Mouse (Mus musculus): ENCODE data around the gene Kansl2. TPM values are rescaled to one million over a fixed set of nuclear protein-coding genes. Genes with fewer than 3 reads are reported as not detected.

The Kansl2 gene
- polyA plus RNA-seq (2017; shearing (Covaris generic)) = 10 to 100 TPM; 29.4 to 33.1 (median 32.4) TPM

DNA sequence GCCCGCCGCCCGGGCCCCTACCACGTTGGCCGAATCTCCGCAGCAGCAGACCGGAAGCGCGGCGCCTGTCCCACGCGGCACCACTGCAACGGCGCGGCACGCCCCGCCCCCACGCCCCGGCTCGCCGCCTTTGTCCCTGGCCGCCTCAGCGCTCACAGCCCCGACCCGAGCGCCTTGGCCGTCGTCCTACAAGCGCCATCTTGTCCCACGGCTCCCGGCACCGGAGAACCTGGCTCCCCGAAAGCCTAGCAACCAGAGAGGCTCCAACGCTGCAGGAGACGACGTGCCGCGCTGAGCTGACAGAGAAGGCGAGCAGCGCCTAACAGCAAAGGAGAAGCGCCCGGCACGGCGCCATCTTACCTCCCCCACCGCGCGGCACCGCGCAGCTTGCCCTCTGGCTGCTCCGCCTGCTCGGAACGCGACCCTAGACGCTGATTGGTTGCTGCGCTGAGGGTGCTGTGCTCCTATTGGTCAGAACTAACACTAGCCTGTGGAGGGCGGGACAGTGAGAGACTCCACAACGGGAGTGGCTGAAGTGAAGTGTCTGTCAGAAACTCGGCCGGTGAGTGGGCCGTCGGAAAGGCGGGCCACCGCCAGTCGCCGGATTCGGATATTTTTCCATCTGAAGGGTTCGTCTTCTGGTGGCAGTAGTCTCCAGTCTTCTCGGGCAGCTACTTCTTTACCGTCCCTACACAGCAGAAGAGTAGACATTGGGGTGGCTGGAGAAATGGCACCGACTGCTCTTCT is at the start of gene Kansl2:
Gene Kansl2, minus strand, starts transcription at position 384 of the 747 bp plus-strand sequence.
- peak; percentile 99 for ATAC-seq

DNA sequence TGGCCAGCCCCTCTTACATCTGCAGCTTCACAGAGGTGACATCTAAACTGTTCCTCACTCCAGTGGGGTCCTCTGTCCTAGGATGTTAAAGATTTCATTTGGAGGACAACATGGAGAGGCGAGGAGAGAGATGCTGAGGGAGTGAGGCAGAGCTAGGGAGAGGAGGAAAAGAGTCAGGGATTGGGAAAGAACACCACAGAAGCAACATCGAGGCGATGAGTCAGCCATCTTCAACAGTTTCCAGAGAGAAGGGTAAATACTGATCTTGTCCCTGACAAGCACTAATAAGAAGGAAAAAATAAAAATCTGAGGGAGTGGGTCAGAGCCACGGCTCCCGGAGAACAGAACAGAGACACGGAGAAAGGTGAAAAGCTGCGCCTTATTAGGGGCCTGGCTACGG is 48.9 kb upstream of the Kansl2 start:
- ATAC-seq = no peak

DNA sequence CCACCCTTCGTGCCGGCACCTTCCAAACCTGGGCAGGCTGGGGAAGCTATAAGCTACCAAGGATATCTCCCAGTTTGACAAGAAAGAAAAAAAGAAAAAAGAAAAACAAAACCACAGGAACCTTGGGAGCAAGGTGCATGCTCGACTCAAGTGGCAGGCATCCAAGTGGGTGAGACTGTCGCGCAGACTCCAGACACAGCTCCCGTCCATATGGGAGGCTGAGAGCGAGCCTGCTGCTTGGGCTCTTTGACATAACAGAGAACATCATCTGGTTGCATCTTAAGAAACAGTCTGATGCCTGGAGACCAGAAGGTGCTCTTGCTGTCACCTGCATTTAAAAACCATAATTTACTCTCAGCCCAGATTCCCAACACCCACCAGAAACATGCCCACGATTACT is 48.3 kb upstream of the Kansl2 start:
- no peak for ATAC-seq

DNA sequence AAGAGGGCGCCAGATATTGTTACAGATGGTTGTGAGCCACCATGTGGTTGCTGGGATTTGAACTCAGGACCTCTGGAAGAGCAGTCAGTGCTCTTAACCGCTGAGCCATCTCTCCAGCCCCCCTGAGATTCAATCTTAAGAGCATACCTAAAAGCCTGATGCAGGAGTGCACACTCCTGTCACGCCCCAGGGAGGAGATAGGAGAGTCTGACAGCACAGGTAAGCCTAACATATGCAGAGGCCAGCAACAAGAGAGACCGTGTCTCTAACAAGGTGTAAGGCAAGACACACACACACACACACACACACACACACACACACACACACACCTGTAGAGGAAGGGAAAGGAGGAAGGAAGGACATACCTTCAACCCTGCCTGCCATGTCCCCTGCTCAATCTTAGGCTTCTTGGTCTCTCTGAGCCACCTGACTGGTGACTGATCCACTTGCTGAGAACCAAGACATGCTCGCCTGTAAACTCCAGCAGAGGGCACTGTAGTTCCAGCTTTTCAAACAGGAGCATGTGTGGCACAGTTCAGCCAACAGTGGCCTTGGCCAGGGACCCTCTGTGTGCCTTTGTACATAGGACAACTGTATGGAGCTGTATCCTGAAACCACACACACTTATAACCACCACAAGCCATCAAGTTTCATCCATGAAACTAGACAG is 45.9 kb upstream of the Kansl2 start:
- no peak for ATAC-seq

DNA sequence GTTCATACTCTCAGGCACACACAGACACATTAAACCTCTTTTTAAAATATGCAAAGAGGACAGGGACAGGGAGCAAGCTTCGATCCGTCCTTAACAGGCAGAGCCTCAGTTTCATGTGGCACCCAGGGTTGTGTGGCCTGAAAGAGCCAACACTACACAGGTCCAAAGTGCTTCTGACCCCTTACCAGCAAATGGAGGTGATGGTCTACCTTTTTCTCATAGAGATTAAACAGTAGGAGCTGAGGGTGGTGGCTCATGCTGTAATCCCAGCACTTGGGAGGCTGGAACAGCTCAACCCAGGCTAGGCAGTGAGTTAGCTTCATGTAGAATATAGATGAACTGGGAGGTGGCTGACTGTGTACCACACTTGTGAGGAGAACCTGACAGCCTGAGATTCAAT is 45.2 kb upstream of the Kansl2 start:
- ATAC-seq = no peak

DNA sequence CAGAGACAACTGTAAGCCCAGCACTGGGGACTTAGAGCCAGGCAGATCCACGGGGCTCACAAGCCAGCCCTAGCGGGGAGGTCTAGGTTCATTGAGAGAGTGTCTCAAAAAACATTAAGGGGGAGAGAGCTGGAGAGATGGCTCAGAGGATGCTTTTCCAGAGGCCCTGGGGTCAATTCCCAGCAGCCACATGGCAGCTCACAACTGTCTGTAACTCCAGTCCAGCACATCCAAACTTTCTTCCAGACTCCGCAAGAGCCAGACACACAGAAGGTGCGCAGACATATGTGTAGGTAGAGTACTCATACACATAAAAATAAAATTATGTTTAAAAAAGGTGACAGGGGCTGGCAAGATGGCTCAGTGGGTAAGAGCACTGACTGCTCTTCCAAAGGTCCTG is 39.2 kb upstream of the Kansl2 start:
- no peak for ATAC-seq

DNA sequence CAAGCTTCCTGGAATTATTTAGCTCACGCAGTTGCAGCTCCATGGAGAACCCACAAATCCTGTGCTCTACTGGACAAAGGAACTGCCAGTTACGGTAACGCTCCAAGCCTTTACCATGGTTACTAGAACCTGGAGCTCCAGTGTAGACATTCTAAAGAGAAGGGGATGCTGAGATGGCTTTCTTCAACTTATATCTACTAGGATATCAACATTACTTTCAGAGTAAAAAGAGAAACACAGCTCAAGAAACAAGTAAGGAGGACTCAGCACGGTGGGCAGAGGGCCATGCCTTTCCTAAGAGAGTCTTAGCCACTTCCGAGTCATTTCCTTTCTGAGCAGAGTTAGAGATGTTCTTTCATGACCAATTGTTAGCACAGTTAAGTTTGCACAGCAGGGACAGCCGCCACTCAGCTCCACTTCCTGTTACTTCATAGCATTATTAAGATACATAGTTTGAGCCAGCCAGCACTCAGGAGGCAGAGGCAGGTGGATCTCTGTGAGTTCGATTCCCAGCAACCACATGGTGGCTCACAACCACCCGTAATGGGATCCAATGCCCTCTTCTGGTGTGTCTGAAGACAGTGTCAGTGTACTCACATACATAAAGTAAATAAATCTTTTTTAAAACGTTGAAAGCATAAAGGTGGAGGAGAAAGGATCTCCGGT is 36.9 kb upstream of the Kansl2 start, which contains the start of the genes Ccnt1 and 4930415O20Rik:
Gene Ccnt1, minus strand, starts transcription at position 51 of the 666 bp plus-strand sequence.
Gene 4930415O20Rik, plus strand, starts transcription at position 132 of the 666 bp plus-strand sequence.
- no peak for ATAC-seq

DNA sequence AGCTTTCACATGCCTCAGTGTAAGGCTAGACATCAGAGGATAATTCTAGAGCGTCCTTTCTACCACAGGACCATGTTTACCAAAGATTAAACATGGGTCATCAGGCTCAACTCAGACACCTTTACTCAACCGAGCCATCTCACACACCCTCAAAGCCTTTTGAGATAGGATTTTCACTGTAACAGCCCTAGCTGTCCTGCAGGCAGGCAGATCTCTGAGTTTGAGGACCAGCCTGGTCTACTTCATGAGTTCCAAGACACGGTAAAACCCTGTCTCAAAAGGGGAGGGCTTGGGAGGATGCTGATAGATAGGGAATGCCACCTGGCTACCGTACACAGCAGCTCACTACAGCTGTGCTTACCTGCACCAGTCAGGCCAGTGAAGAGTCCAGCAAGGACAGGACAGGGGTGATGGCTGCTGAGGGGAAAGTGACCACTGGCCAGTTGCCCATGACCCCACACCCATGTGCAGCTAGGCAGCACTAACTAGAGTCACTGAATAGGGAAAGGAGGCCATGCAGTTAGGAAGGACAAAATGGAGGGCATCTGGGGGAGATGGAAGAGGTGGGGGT is 35.8 kb upstream of the Kansl2 start:
- no peak for ATAC-seq

DNA sequence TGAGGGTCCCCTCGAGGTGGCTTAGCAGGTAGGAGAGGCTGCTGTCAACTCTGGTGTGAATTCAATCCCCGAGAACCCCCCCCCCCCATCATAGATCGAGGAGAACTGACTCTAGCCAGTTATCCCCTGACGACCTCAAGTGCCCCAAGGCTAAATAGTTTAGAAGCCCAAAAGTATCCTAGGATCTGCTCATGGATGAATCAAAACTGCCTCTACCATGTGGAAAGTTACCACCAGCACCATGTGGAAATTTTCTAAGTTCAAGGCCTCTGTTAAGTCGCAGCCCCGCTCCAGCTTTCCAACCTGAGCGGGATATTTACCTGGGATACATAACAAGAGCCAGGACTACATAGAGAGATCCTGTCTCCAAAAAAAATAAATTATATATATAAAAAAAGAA is 35.2 kb upstream of the Kansl2 start:
- no peak for ATAC-seq

DNA sequence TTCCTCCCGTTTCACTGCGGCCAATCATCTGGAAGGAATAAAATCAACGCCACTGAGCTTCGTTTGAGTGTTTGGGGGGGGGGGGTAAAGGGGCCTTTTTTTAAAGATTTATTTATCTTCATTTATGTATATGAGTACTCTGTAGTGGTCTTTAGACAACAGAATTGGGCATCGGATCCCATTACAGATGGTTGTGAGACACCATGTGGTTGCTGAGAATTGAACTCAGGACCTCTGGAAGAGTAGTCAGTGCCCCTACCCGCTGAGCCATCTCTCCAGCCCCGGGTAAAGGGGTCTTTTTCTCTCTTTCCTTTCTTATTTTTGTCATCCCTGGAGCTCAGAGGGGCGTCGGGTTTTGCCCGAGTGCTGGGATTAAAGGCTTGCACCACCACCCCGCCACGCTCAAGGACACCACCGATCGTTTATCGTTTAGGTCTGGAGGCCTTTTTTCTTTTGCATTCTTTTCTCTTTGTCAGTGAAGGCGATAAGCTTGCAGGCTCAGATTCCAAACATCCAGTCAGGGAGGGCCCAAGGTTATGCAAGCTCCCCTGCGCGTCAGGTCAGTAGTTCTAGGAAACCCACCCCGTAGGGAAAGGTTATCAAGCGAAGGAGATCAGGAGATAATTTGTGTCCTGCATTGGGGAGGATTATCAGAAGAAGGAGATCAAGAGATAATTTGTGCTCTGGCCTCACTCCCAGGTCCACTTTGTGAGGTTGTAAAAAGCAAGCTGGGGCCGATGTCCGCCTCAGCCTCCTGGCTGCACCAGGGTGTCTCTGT is 34.4 kb upstream of the Kansl2 start:
- no peak for ATAC-seq

DNA sequence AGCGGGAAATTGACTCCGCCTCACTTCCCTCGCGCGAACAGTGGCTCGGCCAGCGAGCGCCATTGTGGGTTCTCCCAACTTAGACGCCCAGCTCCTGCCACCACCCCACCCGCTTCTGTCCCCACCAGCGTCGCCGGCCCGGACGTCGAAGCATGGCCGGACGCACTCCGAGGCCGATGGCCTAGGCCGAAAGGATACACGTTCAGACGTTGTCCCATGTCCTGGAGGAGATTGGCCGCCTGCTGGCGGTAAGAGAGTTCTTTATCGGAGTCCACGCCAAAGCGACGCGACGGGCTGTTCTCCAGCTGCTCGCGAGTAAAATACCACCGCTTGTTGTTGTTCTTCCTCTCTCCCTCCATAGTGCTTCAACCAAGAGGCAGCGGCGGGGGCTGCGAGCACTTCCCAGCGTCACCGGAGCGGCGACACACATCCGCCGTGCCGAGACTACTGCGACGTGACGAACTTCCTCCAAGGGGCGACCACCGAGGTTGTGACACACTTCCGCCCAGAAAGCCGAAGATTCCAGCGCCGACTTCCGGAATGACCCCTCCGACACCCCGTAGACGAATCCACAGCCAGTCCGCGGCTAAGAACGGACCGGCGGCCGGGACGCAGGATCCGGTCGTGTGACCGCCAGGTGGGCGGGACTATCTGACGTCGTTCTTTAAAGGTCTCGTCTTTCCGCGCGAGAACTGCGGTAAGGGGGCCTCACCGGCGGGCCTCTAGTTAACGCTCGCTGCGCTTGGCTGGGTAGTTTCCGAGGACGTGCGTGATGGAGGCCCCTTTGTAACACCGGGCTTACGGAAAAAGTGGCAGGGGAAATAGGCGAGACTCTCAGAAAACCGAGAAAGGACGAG is 33.4 kb upstream of the Kansl2 start:
- peak; percentile 94 for ATAC-seq

DNA sequence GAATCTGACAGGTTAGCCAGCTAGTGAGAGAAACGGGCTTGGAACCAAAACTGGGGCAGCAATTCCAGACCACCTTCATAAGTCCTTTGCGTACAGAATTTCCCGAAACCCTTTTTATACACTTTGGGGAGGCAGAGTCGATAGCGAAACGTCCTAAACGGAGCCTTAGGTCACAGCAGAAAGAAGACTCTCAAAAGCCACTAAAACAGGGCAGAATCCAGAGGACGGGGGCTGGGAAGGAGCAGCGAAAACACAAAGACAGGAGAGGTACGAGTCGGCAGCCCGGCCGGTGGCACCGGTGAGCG is 32.9 kb upstream of the Kansl2 start:
- ATAC-seq = no peak

DNA sequence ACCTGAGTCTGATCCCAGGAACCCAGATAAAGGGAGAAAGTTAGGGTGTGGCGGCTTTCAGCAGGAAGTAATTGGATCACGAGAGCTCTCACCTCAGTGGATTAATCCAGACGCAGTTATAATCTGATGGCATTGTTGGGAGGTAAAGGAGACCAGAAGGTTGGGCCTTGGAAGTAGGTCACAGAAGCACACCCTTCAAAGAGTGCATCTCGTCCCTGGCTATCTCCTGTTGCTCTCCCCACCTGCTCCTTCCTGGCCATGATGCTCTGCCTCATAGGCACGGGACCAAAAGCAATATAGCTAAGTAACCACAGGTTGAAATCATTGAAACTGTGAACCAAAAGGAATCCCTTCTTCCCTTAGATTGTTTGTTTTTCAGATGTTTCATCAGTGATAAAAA is 23.1 kb upstream of the Kansl2 start:
- ATAC-seq = no peak

DNA sequence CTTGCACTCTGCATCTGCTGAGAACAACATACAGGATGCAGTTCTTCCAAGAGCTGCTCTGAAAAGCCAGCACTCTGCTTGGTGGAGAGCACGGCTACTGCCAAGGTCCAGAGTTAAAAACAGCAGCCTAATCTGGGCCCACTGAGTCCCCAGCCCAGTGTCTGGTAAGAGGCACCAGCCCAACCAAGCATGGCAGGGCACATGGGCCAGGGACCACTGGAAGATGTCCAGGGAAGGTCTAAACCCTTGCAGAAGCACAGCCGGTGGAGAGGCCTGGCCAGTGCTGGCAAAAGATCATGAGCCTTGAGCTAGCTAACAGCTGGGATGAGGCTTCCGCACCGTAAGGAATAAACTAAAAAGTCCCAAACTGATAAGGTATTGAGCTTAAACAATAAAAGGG is 21.8 kb upstream of the Kansl2 start:
- no peak for ATAC-seq

DNA sequence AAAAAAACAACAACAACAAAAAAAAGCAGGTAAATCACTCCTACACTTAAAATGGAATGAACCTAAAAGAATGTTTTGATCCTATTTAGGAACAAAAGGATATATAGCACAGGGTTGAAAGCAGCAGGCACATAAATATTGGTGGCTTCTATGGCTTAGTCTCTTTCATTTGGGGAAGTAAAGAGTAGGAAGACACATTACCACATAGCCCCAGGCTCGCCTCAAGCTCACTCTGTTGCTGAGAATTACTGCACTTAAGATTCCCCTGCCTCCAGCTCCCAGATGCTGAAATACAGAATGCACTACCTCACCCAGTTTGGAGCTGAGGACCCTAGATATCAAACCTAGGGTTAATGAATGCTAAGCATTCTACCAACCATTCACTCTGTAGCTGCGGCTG is 18.7 kb upstream of the Kansl2 start:
- ATAC-seq = no peak

DNA sequence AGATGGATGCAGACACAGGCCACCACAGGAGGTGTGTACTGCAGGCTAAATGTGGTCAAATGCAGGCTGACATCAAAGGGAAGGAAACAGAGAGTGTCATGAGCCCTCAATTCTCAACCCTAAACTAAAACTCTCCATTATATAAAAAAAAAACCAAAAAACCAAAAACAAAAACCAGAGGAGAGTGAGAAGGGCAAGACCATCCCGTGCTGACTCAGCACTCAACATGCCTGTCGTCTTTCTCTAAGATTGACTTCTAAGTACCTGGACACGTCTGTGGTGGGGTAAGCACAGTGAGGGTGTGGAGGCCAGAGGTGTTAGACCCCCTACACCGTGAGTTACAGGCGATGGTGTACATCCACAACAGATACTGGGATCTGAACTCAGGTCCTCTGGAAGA is 12.8 kb upstream of the Kansl2 start:
- ATAC-seq = no peak

DNA sequence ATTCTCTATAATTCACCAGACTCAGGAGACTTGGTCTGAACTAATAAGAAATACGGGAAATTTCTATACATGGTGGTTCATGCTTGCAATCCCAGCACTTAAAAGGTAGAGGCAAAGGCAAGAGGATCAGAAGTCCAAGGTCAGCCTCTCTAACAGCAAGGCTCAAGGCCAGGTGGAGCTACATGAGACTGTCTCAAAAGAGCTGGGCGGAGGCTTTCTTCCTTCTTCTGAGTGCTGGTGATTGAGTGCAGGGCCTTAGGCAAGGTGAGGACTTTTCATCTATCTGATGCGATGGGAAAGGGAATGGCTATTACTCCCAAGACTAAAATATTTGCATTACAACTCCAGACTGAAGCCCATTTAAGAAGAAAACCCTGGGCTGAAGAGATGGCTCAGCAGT is 11.1 kb upstream of the Kansl2 start:
- no peak for ATAC-seq

DNA sequence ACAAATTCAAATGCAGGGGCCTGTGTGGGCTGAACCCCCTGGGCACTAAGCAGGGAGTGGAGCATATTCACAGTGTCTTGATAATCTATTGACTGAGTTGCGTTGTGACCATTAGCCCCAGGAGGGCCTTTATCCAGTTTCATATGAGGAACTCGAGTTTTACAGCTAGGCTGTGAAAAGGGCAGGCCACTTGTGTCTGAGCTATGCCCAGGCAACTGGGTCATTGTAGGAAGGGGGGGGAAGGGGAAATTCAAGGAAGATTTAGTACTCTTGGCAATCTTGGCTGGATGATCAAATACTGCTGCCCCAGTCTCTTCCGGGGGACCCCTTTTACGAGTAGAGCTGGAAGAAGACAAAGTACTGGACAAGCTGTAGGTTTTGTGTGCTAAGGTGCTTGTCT is 9.3 kb upstream of the Kansl2 start:
- no peak for ATAC-seq

DNA sequence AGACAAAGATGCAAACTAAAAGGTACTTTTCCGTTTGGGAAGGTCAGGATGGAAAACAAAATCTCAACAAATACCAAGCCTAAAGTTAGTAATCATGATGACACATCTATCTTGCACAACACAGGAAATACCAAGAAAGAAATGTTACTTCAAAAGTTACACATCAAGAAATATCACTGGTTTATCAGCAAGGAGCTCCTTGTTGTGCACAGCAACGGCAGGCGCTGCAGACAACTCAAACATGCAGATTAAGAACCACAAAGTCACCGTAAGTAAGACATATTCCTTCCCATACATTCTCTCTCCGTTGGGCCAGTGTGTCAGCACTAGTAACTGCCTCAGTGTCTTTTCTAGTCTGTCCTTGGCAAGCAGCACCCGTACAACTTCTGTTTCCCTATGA is 7.0 kb upstream of the Kansl2 start:
- ATAC-seq = no peak

DNA sequence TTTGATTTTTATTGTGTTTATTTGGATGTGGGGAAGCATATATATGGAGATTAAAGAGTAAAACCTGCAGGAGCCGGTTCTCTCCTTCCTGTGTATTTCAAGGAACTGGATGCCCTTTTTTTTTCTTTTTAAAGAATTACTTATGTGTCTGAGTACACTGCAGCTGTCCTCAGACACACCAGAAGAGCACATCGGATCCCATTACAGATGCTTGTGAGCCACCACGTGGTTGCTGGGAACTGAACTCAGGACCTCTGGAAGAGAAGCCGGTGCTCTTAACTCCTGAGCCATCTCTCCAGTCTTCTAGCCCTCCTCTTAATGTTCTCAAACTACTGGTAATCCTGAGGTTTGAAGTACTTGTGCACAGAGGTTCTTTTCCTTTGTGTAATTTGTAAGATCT is 3.9 kb upstream of the Kansl2 start:
- ATAC-seq = no peak

DNA sequence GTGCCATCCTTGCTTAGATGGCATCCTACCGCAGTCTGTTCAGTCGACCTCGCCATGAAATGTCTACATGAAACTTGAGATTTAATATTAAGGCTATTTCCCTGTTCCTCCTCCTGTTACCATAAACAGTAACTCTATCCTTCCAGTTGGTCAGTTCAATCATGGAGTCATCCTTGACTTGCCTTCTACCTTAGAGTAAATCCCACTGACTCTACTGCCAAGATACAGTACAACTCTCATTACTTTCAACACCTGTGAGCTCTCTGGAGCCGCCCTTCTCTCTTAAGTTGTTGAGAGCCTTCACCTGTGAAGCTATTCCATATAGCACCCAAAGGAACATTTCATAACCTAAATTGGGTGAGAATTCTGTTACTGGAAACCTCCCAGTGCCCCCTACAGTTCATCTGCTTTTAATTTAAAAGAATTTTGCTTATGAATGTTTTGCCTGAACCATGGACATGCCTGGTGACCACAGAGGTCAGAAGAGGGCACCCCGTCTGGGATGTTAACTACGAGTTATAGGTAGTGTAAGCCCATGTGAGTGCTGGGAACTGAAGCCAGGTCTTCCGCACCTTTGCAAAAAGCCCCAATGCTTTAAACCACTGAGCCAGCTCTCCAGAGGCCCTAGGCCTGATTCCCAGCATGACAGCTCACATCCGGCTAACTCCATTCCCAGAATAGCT is 2.9 kb upstream of the Kansl2 start:
- no peak for ATAC-seq

Measured in inflammation-experienced regulatory T-cells, adult 6 months (primary cell).